Mouse (Mus musculus) forebrain, embryonic 11.5 days (tissue): ENCODE measurements around the gene Fads3. TPM values are rescaled to one million over a fixed set of nuclear protein-coding genes. Genes with fewer than 3 reads are reported as not detected.

ENCODE experiments used
- ATAC-seq: fragments of 200-750 bp; cut with Nextera tagmentation; replicated peaks from 2 replicates; pipeline ENCODE4 v1.8.0; 2017; ENCODE audit warnings: moderate TSS enrichment; ENCODE audit not compliant: low FRiP score
- DNase-seq: peaks from one replicate; pipeline ENCODE4 v3.0.0-alpha.2; 2017; ENCODE audit warnings: low spot score
- H3K27ac ChIP-seq: fragments of 300-500 bp; sonication (generic); 2 replicates; pipeline ENCODE4 v1.5.1; 2014; ENCODE audit warnings: low read depth, low read length
- H3K27me3 ChIP-seq: fragments of 300-500 bp; sonication (generic); 2 replicates; pipeline ENCODE4 v1.6.1; 2014; ENCODE audit warnings: mild to moderate bottlenecking, low read length, mixed read lengths; ENCODE audit not compliant: control insufficient read depth, insufficient read depth
- H3K36me3 ChIP-seq: fragments of 300-500 bp; sonication (generic); 2 replicates; pipeline ENCODE4 v1.6.1; 2014; ENCODE audit warnings: mild to moderate bottlenecking, low read length, moderate library complexity, mixed read lengths; ENCODE audit not compliant: control insufficient read depth, insufficient read depth
- H3K4me1 ChIP-seq: fragments of 300-500 bp; sonication (generic); replicated peaks from 2 replicates; pipeline ENCODE4 v1.6.1; 2014; ENCODE audit warnings: low read length, mixed read lengths; ENCODE audit not compliant: control insufficient read depth, insufficient read depth
- H3K4me2 ChIP-seq: fragments of 300-500 bp; sonication (generic); 2 replicates; pipeline ENCODE4 v1.6.1; 2014; ENCODE audit warnings: low read depth, mild to moderate bottlenecking, low read length, moderate library complexity, mixed read lengths; ENCODE audit not compliant: severe bottlenecking
- H3K4me3 ChIP-seq: fragments of 300-500 bp; sonication (generic); 2 replicates; pipeline ENCODE4 v1.5.1; 2014; ENCODE audit warnings: low read depth, low read length
- H3K9ac ChIP-seq: fragments of 300-500 bp; sonication (generic); 2 replicates; pipeline ENCODE4 v1.6.1; 2014; ENCODE audit warnings: low read length
- H3K9me3 ChIP-seq: fragments of 300-500 bp; sonication (generic); 2 replicates; pipeline ENCODE4 v1.6.1; 2016; ENCODE audit warnings: low read length, mixed read lengths; ENCODE audit not compliant: control insufficient read depth
- WGBS: fragments of 180-500 bp; shearing (Covaris S2); extraction: QIAGEN DNeasy Blood & Tissue Kit; methylation state at CpG from one replicate; pipeline ENCODE4 v1.1.7; 2014; 5-methylcytosine and 5-hydroxymethylcytosine counted together
- polyA plus RNA-seq: library from polyadenylated mRNA; unstranded; fragments of >200 nt; fragmentation: Nextera tagmentation; extraction: Ambion mirVana; gene quantifications from 2 replicates; pipeline ENCODE4 v1.2.1, GENCODE M21; 2014

Gene Fads3
- polyA plus RNA-seq, 1 experiment from 2014 or later = 6.1 TPM

DNA sequence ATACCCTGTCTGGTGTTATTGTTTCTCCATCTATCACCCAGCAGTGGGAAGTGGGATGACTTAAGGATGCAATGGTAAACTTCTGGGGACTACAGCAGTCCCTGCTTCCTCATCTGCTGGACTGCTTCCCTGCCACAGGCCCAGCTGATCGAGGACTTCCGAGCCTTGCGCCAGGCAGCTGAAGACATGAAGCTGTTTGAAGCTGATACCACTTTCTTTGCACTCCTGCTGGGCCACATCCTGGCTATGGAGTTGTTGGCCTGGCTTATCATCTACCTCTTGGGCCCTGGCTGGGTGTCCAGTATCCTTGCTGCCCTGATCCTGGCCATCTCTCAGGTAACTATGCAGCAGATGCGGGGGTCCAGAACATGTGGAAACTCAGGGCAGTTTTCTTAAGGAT, 11.3 kb downstream of the Fads3 start:
- H3K4me2 ChIP-seq = no peak overlapping the region
- H3K9ac ChIP-seq = no peak overlapping the region
- WGBS = 94% methylated on average over 4 of the region's 4 CpGs
- no peaks in the 10 kb centered on the region for H3K36me3 ChIP-seq
- ATAC-seq = no peak
- H3K4me1 ChIP-seq = no peaks in the 10 kb centered on the region
- H3K27me3 ChIP-seq = no peaks in the 10 kb centered on the region; the same call in 1 of the 2 replicates
- no peak for DNase-seq
- H3K27ac ChIP-seq = no peak overlapping the region
- no peak overlapping the region for H3K4me3 ChIP-seq
- no peaks in the 10 kb centered on the region for H3K9me3 ChIP-seq

DNA sequence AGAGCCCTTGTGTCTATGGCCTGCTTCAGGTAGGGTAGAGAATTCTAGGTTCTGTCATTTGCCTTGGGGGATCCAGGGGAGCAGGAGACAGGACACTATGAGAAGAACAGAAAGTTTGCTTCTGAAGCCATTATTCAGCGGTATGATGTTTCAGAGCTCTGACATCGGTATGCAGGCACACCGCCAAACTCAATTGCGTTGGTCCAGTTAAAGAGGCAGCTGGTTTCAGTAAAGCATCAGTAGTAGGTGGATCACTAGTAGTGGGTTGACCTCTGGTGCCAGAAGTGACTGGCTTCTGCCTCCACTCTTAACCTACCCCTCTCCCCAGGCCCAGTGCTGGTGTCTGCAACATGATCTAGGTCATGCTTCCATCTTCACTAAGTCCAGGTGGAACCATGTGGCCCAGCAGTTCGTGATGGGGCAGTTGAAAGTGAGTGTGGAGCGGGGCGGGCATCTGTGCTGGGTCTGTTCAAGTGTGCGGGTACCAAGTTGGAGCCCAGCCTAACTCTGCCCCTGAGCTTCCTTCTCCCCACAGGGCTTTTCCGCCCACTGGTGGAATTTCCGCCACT, 12.4 kb downstream of the Fads3 start:
- Histone ChIP-seq H3K27ac (no peak overlapping the region), H3K4me2 (no peak overlapping the region), H3K9me3 (no peaks in the 10 kb centered on the region), H3K27me3 (no peaks in the 10 kb centered on the region; the same call in 1 of the 2 replicates), H3K36me3 (no peaks in the 10 kb centered on the region), H3K4me1 (no peaks in the 10 kb centered on the region), H3K9ac (no peak overlapping the region), H3K4me3 (no peak overlapping the region)
- DNase-seq (no peak), ATAC-seq (no peak)
- 93% methylated on average over 10 of the region's 10 CpGs for WGBS

DNA sequence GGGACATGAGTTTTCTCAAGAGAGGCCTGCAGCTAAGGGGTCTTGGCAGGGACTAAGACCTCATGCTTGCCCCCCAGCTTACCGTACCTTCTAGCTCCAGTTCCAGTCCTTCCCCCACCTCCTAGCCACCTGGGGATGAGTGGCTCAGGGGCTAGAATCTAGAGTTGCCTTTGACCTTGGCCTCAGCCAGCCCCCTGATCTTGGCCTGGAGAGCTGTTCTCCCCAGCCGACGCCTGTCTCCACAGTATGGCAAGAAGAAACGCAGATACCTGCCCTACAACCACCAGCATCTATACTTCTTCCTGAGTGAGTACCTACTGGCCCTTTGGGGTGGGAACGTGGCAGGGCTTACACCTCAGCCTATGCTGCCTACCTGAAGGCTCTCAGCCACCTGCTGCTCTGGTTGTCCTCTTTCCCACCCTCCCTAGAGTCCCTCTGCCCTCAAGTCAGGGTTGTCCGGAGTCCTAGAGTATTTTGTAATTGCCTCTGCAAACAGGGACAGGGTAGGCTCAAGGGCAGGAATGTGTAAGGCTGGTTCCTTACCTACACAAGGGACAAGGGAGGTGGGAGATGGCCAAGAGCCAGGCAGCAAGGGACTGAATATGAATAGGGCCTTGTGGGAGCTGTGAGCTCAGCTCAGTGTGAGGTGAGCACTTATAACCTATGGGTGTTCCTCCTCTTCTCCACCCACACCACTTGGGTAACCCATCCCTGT, 13.1 kb downstream of the Fads3 start:
- Histone ChIP-seq H3K9ac (no peak overlapping the region), H3K4me1 (no peaks in the 10 kb centered on the region), H3K4me2 (no peak overlapping the region), H3K27me3 (no peaks in the 10 kb centered on the region; the same call in 1 of the 2 replicates), H3K4me3 (no peak overlapping the region), H3K9me3 (no peaks in the 10 kb centered on the region), H3K36me3 (no peaks in the 10 kb centered on the region), H3K27ac (no peak overlapping the region)
- no peak for DNase-seq
- ATAC-seq = no peak
- 91% methylated on average over 6 of the region's 6 CpGs for WGBS

DNA sequence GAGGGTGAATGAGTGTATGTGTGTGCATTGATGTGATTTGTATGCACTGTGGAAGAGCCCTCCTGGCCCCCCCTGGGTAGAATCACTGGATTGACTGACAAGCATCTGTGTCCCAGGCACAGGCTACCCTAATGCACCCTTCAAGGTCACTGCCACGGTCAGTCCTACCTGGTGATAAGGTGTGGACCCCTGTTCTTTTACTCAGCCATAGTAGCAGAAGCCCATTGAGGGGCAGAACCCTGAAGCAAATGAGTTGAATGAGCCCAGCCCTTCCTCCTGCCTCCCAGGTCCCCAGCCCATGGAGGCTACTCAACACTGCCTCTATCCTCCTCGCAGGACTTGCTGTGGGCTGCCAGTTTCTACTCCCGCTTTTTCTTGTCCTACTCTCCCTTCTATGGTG, 13.9 kb downstream of the Fads3 start:
- Histone ChIP-seq H3K4me3 (no peak overlapping the region), H3K4me2 (no peak overlapping the region), H3K4me1 (no peaks in the 10 kb centered on the region), H3K27me3 (no peaks in the 10 kb centered on the region; the same call in 1 of the 2 replicates), H3K9me3 (no peaks in the 10 kb centered on the region), H3K27ac (no peak overlapping the region), H3K9ac (no peak overlapping the region), H3K36me3 (no peaks in the 10 kb centered on the region)
- WGBS = 77% methylated on average over 3 of the region's 3 CpGs
- DNase-seq (no peak), ATAC-seq (no peak)

DNA sequence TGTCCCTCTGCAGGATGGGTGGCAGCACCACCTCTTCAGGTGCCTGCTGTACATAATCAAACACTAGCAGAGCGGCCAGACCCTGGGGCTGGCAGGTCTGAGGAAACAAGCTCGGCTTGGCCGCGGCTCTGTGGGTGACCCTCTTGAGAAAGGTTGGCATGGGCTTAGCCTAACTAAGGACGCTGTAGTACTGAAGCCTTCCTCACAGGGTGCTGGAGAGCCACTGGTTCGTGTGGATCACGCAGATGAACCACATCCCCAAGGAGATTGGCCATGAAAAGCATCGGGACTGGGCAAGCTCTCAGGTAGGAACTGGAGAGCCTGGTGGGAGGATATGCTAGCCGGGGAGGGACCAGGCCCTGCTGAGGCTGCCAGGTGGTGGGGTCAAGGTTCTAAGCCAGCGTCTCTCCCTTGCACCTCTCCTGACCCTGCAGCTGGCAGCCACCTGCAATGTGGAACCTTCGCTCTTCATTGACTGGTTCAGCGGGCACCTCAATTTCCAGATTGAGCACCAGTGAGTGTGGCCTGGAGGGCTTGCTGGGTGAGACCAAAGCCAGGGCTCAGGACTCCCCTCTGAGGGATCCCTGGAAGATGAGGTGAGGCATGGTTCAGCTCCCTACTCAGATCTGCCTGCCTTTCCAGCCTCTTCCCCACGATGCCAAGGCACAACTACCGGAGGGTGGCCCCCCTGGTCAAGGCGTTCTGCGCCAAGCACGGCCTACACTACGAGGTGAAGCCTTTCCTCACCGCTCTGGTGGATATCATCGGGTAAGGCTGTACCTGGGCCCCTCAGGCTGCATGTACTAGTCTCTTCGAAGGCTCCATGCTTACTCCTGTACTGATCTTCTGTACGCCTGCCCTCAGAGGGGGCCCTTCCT, 14.7 kb downstream of the Fads3 start:
- Histone ChIP-seq H3K9me3 (no peaks in the 10 kb centered on the region), H3K36me3 (no peaks in the 10 kb centered on the region), H3K9ac (no peak overlapping the region), H3K4me2 (no peak overlapping the region), H3K27ac (no peak overlapping the region), H3K27me3 (no peaks in the 10 kb centered on the region; the same call in 1 of the 2 replicates), H3K4me3 (no peak overlapping the region), H3K4me1 (no peaks in the 10 kb centered on the region)
- WGBS = 89% methylated on average over 21 of the region's 22 CpGs
- ATAC-seq (0 out of 2 replicates have a peak, but pooled peaks have one; percentile 5), DNase-seq (no peak)

DNA sequence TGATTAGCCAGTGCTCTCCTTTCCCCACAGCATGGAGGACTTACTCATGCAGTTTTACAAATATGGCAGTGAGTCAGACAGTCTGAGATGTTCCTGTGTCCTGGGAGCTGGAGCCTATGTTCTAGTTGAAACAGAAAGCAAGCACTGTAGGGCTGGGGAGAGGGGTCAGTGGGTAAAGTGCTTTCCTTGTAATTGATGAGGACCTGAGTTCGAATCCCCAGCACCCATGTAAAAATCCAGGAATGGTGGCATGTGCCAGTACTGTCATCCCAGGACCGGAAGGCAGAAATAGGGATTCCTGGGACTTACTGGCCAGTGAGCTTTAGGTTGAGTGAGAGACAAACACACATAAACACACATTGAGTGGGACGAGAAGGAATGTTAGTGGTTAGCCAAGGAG, 15.3 kb downstream of the Fads3 start:
- H3K4me1 ChIP-seq = no peaks in the 10 kb centered on the region
- no peak overlapping the region for H3K4me3 ChIP-seq
- H3K36me3 ChIP-seq = no peaks in the 10 kb centered on the region
- H3K9me3 ChIP-seq = no peaks in the 10 kb centered on the region
- no peak for ATAC-seq
- H3K27ac ChIP-seq = no peak overlapping the region
- H3K9ac ChIP-seq = no peak overlapping the region
- no peak overlapping the region for H3K4me2 ChIP-seq
- H3K27me3 ChIP-seq = no peaks in the 10 kb centered on the region; the same call in 1 of the 2 replicates
- WGBS = 89% methylated on average over 3 of the region's 3 CpGs
- DNase-seq = no peak

DNA sequence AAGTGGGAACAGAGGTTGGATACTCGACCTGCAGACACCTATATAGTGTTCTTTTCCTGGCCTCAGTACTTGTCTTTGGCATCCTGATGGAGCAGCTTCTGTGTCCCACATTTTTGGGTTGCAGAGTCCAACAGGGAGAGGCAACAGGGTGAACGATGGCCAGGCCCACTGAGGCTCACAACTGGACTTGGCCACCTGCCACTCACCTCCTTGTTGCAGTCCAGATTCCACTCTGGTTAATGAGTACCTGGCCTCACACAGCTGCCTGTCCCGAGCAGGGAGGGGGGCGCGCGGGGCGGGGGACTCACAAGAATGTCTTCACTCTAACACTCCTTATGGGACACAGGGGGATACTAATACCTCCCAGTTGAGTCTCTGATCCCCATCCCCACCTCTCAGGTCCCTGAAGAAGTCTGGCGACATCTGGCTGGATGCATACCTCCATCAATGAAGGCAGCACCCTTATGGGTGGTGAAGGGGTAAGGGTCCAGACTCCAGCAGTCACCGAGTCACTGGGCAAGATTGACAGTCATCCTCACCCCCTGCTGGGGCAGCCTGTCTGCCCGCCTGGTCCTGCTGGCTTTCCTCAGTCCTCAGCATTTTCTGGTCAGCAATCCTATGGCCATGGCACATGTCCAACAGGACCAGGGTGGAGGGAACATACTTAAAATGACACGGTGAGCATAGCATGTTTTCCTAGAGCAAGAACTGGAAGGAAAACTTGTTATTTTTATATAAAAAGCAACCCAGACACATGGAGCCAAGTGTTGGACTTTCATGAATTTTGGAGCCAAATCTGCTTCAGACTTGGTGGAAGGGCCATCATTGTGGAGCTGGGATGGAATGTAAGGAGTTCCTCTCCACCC, 16.4 kb downstream of the Fads3 start:
- 81% methylated on average over 11 of the region's 11 CpGs for WGBS
- no peak overlapping the region for H3K4me2 ChIP-seq
- DNase-seq = no peak

DNA sequence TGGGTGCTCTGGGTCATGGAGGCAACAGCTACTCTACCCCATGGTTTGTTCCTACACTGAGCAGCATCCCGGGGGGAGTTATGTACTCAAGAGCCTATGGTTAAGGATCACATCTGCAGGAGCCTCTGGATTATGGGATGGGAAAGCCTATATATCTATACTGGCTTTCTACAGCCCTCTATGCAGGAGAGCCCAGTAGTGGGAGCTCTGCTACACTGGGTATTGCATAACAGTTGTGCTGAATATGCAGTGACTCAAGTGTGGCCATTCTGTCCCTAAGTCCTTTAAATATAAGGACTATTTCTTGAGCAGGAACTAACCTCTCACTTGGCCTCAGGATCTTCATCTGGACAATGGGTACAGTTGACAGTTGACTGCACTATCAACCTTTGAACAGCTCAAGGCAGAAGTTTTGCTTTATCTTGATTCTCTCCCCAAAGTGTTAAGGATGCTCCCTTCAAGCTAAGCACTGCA, 17.0 kb downstream of the Fads3 start:
- no peak overlapping the region for H3K9ac ChIP-seq
- H3K4me1 ChIP-seq = no peaks in the 10 kb centered on the region
- no peaks in the 10 kb centered on the region for H3K9me3 ChIP-seq
- H3K27me3 ChIP-seq = no peaks in the 10 kb centered on the region; the same call in 1 of the 2 replicates
- no peak overlapping the region for H3K4me3 ChIP-seq
- DNase-seq (no peak), ATAC-seq (no peak)
- peaks cover 10% of the 10 kb centered on the region for H3K36me3 ChIP-seq
- H3K27ac ChIP-seq = no peak overlapping the region
- 95% methylated on average over 1 of the region's 1 CpGs for WGBS
- H3K4me2 ChIP-seq = no peak overlapping the region

More for the DNA sequence above, 16.4 kb downstream of the Fads3 start:
- Histone ChIP-seq H3K4me3 (no peak overlapping the region), H3K27me3 (no peaks in the 10 kb centered on the region; the same call in 1 of the 2 replicates), H3K9me3 (no peaks in the 10 kb centered on the region), H3K9ac (no peak overlapping the region), H3K4me1 (no peaks in the 10 kb centered on the region), H3K36me3 (peaks cover 6% of the 10 kb centered on the region), H3K27ac (no peak overlapping the region)
- no peak for ATAC-seq
